Mouse (Mus musculus): Measurements from ENCODE around the gene Lancl1. TPM values are rescaled to one million over a fixed set of nuclear protein-coding genes. Genes with fewer than 3 reads are reported as not detected.
A peak's percentile ranks its signal among the peaks of the same experiment; 100 is the strongest.

The Lancl1 gene
- polyA plus RNA-seq (2015; fragmentation: Nextera tagmentation; extraction: Ambion mirVana): 128 and 133 TPM in 2 replicates

DNA sequence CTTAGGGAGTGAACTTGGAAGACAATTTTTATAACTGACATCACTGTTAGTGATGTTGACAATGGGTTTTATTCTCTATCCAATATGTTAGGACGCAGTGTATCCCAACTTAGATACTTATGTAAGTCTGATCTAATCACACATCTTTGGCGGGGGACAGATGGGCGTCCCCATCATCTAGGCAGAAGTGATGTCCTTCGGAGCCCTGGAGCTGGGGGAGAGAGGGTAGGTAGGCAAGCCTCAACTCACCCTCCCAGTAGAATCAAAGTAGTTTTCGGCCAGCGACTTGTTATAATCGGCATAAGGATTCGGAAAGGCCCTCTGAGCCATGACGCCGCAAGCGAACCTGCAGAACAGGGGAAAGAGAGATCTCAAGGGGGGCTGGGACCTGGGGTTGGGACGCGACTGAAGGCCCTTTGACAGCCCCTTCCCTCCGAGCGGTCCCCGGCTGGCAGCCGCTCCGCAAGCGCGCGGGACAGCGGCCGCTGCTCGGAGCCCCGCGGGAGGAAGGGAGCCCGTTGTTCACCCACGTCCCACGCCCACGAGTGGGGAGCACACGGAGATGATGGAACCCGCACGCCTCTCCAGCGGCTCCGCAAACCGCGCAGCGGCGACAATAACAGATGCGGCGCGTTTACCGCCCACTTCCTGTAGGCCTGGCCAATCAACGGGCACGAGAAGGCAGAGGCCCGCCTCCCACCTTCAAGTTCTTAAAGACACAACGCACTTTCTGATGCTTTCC, at the start of gene Lancl1:
Lancl1 (minus strand) TSS at position 627 of the 742 bp plus-strand sequence.
- under 1% methylated on average over 41 of the region's 47 CpGs for WGBS
- H3K27ac ChIP-seq (replicated peaks): 0 out of 2 replicates have a peak within 1 kb of the TSS, but pooled peaks have one; percentile 44
- peak within 1 kb of the TSS; percentile 73 for H3K9ac ChIP-seq
- H3K9me3 ChIP-seq (replicated peaks): no peaks in the 10 kb centered on the region
- H3K4me2 ChIP-seq (replicated peaks): peak within 1 kb of the TSS; percentile 64
- ATAC-seq (ENCODE audit: insufficient number of reproducible peaks, low FRiP score, low TSS enrichment, low read depth): peak; percentile 90
- peak within 1 kb of the TSS; percentile 96 for H3K4me3 ChIP-seq (replicated peaks)
- peaks cover 17% of the 10 kb centered on the region for H3K36me3 ChIP-seq
- no peaks in the 10 kb centered on the region for H3K27me3 ChIP-seq
- H3K4me1 ChIP-seq: peaks cover 5% of the 10 kb centered on the region

DNA sequence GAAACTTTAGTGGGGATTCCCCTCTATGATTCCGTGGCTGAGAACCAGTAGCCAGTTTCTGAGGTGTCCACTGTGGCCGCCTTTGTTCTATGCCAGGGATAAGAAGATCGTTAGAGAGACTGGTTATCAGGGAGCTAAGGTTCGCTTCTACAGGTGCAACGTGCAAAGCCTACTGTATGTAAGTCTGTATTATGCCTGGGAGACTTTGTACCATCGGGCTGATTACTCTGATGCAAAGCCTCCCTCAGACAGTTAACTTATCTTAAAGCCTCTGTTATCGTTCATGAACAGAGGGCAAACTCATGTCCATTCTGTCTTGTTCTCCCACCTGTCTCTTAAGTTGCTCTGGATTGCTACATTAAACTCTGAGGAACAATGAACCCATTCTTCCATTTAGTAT, 40.5 kb upstream of the Lancl1 start:
- no peak overlapping the region for H3K4me2 ChIP-seq (replicated peaks)
- H3K9ac ChIP-seq: no peak overlapping the region
- H3K9me3 ChIP-seq (replicated peaks): no peaks in the 10 kb centered on the region
- no peak overlapping the region for H3K27ac ChIP-seq (replicated peaks)
- H3K4me1 ChIP-seq: no peaks in the 10 kb centered on the region
- no peak for ATAC-seq (ENCODE audit: insufficient number of reproducible peaks, low FRiP score, low TSS enrichment, low read depth)
- no peak overlapping the region for H3K4me3 ChIP-seq (replicated peaks)
- 79% methylated on average over 7 of the region's 7 CpGs for WGBS
- no peaks in the 10 kb centered on the region for H3K36me3 ChIP-seq
- H3K27me3 ChIP-seq: no peaks in the 10 kb centered on the region

DNA sequence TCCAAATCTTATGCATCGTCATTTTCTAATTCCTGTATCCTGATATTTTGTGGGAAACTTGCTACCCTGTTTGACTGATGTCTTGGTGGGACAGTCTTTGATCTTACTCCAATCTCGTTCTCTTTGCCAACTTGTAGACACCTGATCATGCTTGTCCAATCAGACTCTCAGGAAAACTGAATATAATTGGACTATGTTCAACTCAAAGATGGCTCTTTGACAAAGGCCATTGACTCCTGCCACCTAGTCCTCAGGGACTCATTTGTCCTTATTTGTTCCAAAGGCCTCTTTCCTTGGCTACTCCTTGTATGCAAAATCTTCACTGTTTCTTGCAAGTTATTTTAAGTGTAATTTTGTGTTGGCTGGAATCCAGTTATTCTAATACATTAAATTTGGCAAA, 40.0 kb upstream of the Lancl1 start:
- no peaks in the 10 kb centered on the region for H3K27me3 ChIP-seq
- no peaks in the 10 kb centered on the region for H3K9me3 ChIP-seq (replicated peaks)
- H3K36me3 ChIP-seq: no peaks in the 10 kb centered on the region
- no peak overlapping the region for H3K4me2 ChIP-seq (replicated peaks)
- no peak for ATAC-seq (ENCODE audit: insufficient number of reproducible peaks, low FRiP score, low TSS enrichment, low read depth)
- 75% methylated on average over 2 of the region's 2 CpGs for WGBS
- no peak overlapping the region for H3K4me3 ChIP-seq (replicated peaks)
- H3K4me1 ChIP-seq: no peaks in the 10 kb centered on the region
- H3K9ac ChIP-seq: no peak overlapping the region
- no peak overlapping the region for H3K27ac ChIP-seq (replicated peaks)

DNA sequence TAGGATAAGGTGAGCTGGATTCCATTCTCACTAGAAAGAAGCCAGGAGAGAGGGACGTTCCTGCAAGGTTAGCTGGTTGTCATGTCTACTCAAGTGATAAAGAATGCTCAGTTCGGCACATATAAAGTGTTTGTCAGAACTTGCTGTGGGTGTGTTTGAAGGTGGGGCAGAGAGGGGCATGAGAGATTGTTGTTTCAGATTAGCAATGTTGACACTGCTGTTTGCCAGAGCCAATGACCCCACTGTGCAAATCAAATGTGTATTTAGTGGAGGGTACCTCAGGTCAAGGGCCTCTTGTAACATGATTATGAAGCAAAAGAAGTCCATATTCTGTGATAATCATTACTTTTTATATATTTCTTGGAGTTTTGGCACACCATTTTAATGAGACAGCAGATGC, 39.1 kb upstream of the Lancl1 start:
- no peaks in the 10 kb centered on the region for H3K9me3 ChIP-seq (replicated peaks)
- no peak overlapping the region for H3K27ac ChIP-seq (replicated peaks)
- no peak overlapping the region for H3K9ac ChIP-seq
- H3K36me3 ChIP-seq: no peaks in the 10 kb centered on the region
- no peaks in the 10 kb centered on the region for H3K27me3 ChIP-seq
- ATAC-seq (ENCODE audit: insufficient number of reproducible peaks, low FRiP score, low TSS enrichment, low read depth): no peak
- no peaks in the 10 kb centered on the region for H3K4me1 ChIP-seq
- 55% methylated on average over 2 of the region's 2 CpGs for WGBS
- H3K4me2 ChIP-seq (replicated peaks): no peak overlapping the region
- no peak overlapping the region for H3K4me3 ChIP-seq (replicated peaks)

DNA sequence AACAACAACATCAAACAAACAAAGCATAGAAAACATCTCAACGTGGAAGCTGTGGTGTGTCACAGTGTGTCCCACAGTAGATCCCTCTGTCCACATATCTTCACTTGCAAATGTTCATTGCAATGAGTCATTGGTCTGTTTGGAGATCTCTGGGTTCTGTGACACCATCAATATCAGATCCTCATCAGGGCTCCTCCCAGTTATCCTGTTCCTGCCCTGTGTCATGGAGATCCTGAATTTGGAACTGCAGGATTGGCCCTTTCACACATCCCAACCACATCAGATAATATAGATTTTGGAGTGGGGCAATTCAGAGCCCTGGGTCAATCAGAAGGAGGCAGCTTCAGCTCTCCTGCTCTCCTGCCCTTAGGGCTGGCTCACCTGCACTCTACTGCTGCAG, 28.9 kb upstream of the Lancl1 start:
- Histone ChIP-seq H3K4me1 (no peaks in the 10 kb centered on the region), H3K27me3 (no peaks in the 10 kb centered on the region), H3K9ac (no peak overlapping the region)

DNA sequence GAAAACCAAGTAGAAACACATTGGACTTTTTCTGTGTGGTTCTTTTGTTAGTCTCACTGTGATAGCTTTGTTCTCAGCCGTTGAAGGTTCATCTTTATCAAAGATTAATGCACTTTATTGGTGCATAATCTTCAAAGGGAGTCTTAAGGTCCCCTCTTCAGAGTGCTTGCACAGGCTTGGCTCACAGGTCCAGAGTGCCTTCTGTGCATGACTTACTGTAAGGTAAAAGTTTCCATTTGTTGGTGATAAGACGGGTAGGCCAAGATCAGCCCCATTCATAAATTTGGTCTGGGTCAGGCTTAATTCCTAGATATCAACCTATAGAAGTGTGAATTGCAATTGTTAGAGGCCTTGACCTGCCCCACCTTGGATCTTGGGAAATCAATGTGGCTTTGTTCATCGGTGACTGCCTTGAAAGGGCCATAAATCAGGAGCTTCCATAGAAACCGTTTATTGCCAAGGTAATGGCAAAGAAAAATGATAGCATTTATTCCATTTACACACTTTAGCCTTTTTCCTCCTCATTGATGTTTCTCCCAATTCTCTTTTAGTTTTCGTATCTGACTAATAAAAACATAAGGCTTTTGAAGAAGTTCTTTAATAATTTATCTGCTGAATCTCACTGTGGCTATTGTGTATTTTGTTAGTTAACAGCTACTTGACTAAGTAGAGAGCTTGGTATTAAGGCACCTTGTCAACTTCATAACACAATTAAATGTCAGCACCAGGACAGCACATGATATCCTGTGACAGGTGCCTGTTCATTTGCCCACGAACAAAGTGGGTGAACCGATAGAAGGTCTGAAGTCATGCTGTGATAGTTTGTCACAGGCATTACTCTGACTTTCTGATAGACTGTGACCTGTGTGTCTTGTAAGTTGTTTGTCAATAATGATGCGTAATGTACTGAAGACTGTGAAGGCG, 26.9 kb upstream of the Lancl1 start:
- Histone ChIP-seq H3K4me3 (replicated peaks) (no peak overlapping the region), H3K27me3 (no peaks in the 10 kb centered on the region), H3K9ac (no peak overlapping the region), H3K9me3 (replicated peaks) (no peaks in the 10 kb centered on the region), H3K27ac (replicated peaks) (no peak overlapping the region), H3K4me1 (no peaks in the 10 kb centered on the region), H3K4me2 (replicated peaks) (no peak overlapping the region), H3K36me3 (no peaks in the 10 kb centered on the region)
- ATAC-seq (ENCODE audit: insufficient number of reproducible peaks, low FRiP score, low TSS enrichment, low read depth): no peak
- WGBS: 80% methylated on average over 9 of the region's 9 CpGs

More for the DNA sequence above, 28.9 kb upstream of the Lancl1 start:
- WGBS: 69% methylated on average over 1 of the region's 1 CpGs
- Histone ChIP-seq H3K4me2 (replicated peaks) (no peak overlapping the region), H3K9me3 (replicated peaks) (no peaks in the 10 kb centered on the region), H3K27ac (replicated peaks) (no peak overlapping the region), H3K4me3 (replicated peaks) (no peak overlapping the region), H3K36me3 (no peaks in the 10 kb centered on the region)
- ATAC-seq (ENCODE audit: insufficient number of reproducible peaks, low FRiP score, low TSS enrichment, low read depth): no peak

DNA sequence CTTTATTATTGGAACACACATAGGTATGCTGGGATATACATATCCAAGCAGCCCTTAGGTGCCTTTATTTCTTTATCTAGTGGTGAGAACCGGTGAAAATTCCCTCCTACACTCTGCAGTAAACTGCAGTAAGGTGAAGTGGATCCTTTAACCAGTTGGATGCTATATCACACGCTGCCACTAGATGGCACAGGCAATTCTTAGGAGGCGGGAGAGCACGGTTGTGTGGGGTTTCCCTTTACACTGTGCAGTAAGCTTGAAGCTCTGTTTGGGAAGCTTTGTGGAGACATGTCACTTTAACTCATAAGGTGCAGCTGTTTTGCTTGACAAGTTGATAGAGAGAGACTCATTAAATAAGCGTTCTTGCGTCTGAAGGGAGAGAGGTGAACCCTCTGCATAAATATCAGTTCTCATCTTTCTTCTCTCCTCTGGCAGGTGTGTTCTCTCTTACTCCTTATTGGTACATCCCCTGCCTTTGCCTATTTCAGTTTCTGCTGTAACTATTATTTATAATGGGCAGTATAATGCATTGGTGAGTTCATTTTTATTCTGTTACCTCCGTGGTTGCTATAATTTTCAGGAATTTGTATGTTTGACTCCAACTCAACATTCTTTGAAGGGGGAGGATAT, 22.9 kb upstream of the Lancl1 start:
- Histone ChIP-seq H3K4me3 (replicated peaks) (no peak overlapping the region), H3K27ac (replicated peaks) (no peak overlapping the region), H3K9ac (no peak overlapping the region), H3K9me3 (replicated peaks) (no peaks in the 10 kb centered on the region), H3K36me3 (no peaks in the 10 kb centered on the region), H3K27me3 (no peaks in the 10 kb centered on the region), H3K4me2 (replicated peaks) (no peak overlapping the region), H3K4me1 (no peaks in the 10 kb centered on the region)
- WGBS: 8% methylated on average over 7 of the region's 7 CpGs
- peak; percentile 57; the same call in 1 of the 2 replicates for ATAC-seq (ENCODE audit: insufficient number of reproducible peaks, low FRiP score, low TSS enrichment, low read depth)

DNA sequence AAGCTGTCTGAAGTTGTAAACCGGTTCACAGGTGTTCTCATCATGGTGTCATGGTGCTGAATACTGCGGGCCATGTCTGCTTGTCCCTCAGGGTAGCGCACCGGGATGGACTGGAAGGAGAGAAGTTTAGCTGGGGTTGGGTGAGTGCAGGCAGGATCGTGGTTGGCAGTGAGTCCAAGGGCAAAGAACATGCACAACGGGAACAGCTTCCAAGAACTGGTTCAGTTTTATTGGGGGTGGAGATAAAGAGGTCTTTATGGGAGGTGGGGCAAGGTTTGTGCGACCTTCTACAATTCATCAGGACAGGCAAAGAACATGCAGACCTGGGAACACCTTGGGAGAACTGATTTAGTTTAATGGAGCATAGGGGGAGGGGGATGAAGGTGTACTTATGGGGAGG, 17.1 kb upstream of the Lancl1 start:
- no peak for ATAC-seq (ENCODE audit: insufficient number of reproducible peaks, low FRiP score, low TSS enrichment, low read depth)
- Histone ChIP-seq H3K4me2 (replicated peaks) (no peak overlapping the region), H3K9me3 (replicated peaks) (no peaks in the 10 kb centered on the region), H3K9ac (no peak overlapping the region), H3K4me1 (no peaks in the 10 kb centered on the region), H3K36me3 (no peaks in the 10 kb centered on the region), H3K27ac (replicated peaks) (no peak overlapping the region), H3K27me3 (no peaks in the 10 kb centered on the region), H3K4me3 (replicated peaks) (no peak overlapping the region)
- 83% methylated on average over 7 of the region's 7 CpGs for WGBS

DNA sequence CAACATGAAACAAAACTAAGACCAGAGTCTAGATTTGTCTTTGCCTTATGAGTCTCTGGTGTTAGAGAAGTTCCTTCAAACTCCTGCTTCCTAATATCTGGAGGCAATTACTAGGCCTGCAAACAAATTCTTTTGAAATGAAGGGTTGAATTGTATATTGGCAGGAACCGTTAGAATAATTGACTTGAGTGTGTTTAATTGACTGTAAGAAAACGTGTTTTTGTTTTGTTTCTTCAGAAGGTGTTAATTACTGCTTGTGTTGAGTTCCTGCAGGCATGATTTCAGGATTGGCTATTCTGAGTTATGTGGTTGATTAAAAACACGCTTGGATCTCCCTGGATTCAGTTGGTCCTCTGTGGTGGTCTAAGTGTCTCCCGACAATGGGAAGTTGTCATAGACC, 14.0 kb upstream of the Lancl1 start:
- no peak for ATAC-seq (ENCODE audit: insufficient number of reproducible peaks, low FRiP score, low TSS enrichment, low read depth)
- H3K9ac ChIP-seq: no peak overlapping the region
- WGBS: 23% methylated on average over 4 of the region's 4 CpGs
- H3K27ac ChIP-seq (replicated peaks): no peak overlapping the region
- no peak overlapping the region for H3K4me3 ChIP-seq (replicated peaks)
- H3K27me3 ChIP-seq: no peaks in the 10 kb centered on the region
- H3K4me2 ChIP-seq (replicated peaks): no peak overlapping the region
- H3K4me1 ChIP-seq: no peaks in the 10 kb centered on the region
- no peaks in the 10 kb centered on the region for H3K36me3 ChIP-seq
- H3K9me3 ChIP-seq (replicated peaks): no peaks in the 10 kb centered on the region

DNA sequence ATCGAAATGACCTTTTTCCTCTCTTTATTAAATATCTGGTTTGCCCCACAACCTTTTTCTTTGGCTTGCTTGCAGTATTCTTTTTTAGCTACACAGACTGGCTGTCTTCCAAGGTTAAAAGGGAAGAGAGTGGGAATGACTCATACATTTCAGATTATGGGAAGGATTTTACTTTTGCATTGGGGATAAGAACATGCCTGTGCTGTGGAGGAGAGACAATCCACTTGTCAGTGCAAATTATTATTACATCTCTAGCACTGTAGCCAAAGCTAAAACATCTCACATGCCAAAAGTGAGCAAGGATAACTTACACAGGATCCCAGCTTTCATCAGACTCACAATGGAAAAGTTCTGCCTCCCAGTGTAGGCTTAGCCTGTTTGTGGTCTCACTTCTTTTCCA, 10.9 kb upstream of the Lancl1 start:
- ATAC-seq (ENCODE audit: insufficient number of reproducible peaks, low FRiP score, low TSS enrichment, low read depth): peak; percentile 57; the same call in 1 of the 2 replicates
- WGBS: 55% methylated on average over 1 of the region's 1 CpGs
- Histone ChIP-seq H3K9ac (no peak overlapping the region), H3K4me2 (replicated peaks) (no peak overlapping the region), H3K27me3 (no peaks in the 10 kb centered on the region), H3K27ac (replicated peaks) (no peak overlapping the region), H3K4me3 (replicated peaks) (no peak overlapping the region), H3K9me3 (replicated peaks) (no peaks in the 10 kb centered on the region), H3K36me3 (no peaks in the 10 kb centered on the region), H3K4me1 (no peaks in the 10 kb centered on the region)

DNA sequence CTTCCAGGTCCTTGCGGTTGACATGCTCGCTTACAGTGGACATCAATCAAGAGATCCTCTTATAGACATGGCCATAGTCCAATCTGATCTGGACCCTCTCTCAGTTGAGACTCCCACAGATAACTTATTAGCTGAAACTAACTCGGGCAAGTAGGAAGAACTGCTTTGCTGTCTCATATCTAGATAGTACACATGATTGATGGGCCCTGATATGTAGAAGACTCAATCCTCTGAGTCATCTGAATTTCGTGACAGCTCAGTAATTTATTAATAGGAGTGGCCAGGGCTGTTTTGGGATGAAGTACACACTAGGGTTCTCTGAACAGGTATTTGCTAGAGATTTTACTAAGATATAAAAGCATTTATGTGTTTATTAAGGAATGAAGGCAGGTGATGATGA, 10.0 kb upstream of the Lancl1 start:
- Histone ChIP-seq H3K4me3 (replicated peaks) (no peak overlapping the region), H3K9ac (no peak overlapping the region), H3K9me3 (replicated peaks) (no peaks in the 10 kb centered on the region), H3K36me3 (no peaks in the 10 kb centered on the region), H3K27me3 (no peaks in the 10 kb centered on the region), H3K27ac (replicated peaks) (no peak overlapping the region), H3K4me1 (no peaks in the 10 kb centered on the region), H3K4me2 (replicated peaks) (no peak overlapping the region)
- WGBS: 70% methylated on average over 4 of the region's 4 CpGs
- no peak for ATAC-seq (ENCODE audit: insufficient number of reproducible peaks, low FRiP score, low TSS enrichment, low read depth)

Measured in embryonic facial prominence, embryonic 15.5 days (tissue).